Mouse (Mus musculus) lung, adult 2 months (tissue): ENCODE data around the gene Fnbp4. TPM values are rescaled to one million over a fixed set of nuclear protein-coding genes. Genes with fewer than 3 reads are reported as not detected.

Source experiments
- DNase-seq: peaks from one replicate; pipeline ENCODE4 v3.0.0; 2022
- H3K4me1 ChIP-seq: fragments of 200-500 bp; 2 replicates; pipeline ENCODE4 v1.6.1; 2011; ENCODE audit warnings: low read length; ENCODE audit not compliant: control insufficient read depth, insufficient read depth
- H3K4me3 ChIP-seq: fragments of 200-500 bp; replicated peaks from 2 replicates; pipeline ENCODE3; 2011; ENCODE audit warnings: low read depth, mild to moderate bottlenecking, control low read depth, low read length; ENCODE audit errors: extremely low read depth
- CTCF ChIP-seq: fragments of 200-500 bp; IDR thresholded peaks from 2 replicates; pipeline ENCODE4 v1.5.1; 2011; ENCODE audit warnings: mild to moderate bottlenecking, low read length, control low read depth; ENCODE audit not compliant: insufficient read depth
- POLR2A ChIP-seq: fragments of 200-500 bp; IDR thresholded peaks from 2 replicates; pipeline ENCODE4 v1.6.1; 2011; ENCODE audit warnings: low read depth, mild to moderate bottlenecking, control low read depth, low read length, borderline replicate concordance; ENCODE audit errors: extremely low read depth
- WGBS: fragments of 180-500 bp; shearing (Covaris S2); methylation state at CpG from one replicate; pipeline ENCODE4 v1.1.7; 2018; 5-methylcytosine and 5-hydroxymethylcytosine counted together
- polyA plus RNA-seq: library from polyadenylated mRNA; depleted of rRNA; stranded (reverse); fragments of >200 nt; gene quantifications from 2 replicates; pipeline ENCODE4 v1.2.3, GENCODE M21; 2012

Fnbp4 gene
- polyA plus RNA-seq, 1 experiment, result 43.3 TPM

DNA sequence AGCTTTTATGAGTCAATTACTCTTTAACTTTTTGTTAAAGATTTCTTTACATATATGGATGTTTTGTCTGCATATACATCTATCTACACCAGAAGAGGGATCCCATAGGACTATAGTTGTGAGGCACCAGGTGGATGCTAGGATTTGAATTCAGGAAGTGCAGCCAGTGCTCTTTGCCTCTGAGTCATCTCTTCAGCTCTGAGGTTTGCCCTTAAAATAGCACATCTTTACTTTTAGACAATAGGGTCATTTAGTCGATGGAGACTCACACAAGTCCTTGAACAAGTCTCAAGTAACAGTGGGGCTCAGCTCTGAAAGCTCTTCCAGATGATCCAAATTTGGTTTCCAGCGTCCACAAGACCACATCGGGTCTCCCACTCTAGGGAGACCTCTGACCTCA, 36.2 kb downstream of the Fnbp4 start:
- 31% methylated on average over 3 of the region's 3 CpGs for WGBS
- Histone ChIP-seq H3K4me1 (peaks cover 3% of the 10 kb centered on the region; the same call in 1 of the 2 replicates), H3K4me3 (no peak overlapping the region)
- DNase-seq, result no peak
- TF ChIP-seq CTCF (no peak), POLR2A (no peak)

DNA sequence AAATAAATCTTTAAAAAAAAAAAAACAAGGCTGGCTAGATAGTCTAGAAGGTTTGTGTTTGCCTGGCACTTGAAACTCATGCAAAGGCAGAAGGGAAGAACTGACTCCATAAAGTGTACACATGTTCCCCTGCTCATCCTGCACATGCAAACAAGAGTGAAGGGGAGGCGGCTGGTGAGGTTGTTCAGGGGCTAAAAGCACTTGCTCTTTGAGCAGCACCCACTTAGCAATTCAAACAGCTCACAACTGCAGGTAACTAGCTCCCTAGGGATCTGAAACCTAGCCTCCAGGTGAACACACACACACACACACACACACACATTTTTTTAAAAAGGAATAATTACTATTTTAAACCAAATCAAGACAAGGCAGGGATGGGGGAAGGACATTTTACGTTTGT, 36.8 kb downstream of the Fnbp4 start:
- no peak overlapping the region for H3K4me3 ChIP-seq
- peaks cover 3% of the 10 kb centered on the region; the same call in 1 of the 2 replicates for H3K4me1 ChIP-seq
- DNase-seq, result no peak
- TF ChIP-seq POLR2A (no peak), CTCF (no peak)
- WGBS, result 61% methylated on average over 2 of the region's 2 CpGs

DNA sequence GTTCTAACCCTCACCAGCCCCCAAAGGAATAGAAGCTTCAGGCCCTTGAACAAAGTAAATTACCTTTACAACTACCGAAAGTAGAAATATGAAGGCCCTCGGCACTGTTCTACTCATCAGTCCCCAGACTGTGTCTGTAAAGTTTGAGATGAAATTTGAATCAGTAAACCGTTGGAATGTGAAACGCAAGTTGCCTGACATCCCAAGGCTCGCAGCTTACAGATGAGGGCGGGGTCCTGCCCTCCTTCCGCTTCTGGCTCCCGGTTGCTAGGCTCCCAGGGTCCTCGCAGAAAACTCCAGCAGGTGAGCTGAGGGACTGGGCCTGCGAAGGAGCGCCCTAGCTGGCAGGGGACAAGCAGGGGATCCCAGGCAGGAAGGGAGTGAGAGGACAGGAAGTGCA, 37.3 kb downstream of the Fnbp4 start, which contains the start of gene Agbl2:
Gene Agbl2, plus strand, starts transcription at position 270 of the 400 bp plus-strand sequence.
- H3K4me1 ChIP-seq, result peaks cover 3% of the 10 kb centered on the region; the same call in 1 of the 2 replicates
- 2% methylated on average over 11 of the region's 11 CpGs for WGBS
- DNase-seq, result peak; percentile 12
- H3K4me3 ChIP-seq, result peak within 1 kb of the TSS; percentile 48
- TF ChIP-seq CTCF (no peak), POLR2A (no peak)

DNA sequence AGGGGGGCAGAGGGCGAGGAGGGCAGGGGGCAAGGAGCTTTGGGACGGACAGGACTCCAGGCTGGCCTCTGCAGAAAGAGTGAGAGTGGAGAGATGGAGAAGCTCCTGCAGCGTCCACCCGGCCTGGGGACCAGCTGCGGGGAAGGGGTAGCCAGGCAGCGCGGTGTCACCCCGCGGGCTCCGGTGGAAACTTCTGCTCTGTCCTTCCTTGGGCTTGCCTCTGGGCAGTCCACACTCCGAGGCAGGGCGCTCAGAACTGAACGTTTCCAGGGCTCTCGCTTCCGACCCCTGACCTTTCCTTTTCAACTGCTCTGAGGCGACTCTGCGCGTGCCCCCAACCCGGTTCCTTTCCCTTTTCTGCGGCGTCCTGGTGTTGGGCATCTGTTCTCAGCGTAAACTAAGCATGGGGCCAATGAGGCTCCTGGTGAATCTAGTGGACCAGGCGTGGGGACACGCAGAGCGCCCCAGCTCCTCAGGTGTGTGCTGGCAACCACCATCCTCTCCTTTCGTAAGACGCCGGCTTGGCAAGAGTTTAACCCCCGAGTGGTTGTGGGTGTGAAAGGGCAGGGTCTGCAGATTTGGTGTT, 37.8 kb downstream of the Fnbp4 start:
- 5% methylated on average over 29 of the region's 29 CpGs for WGBS
- peaks cover 3% of the 10 kb centered on the region; the same call in 1 of the 2 replicates for H3K4me1 ChIP-seq
- TF ChIP-seq CTCF (no peak), POLR2A (no peak)
- DNase-seq, result peak; percentile 20
- peak overlapping the region; percentile 48 for H3K4me3 ChIP-seq

DNA sequence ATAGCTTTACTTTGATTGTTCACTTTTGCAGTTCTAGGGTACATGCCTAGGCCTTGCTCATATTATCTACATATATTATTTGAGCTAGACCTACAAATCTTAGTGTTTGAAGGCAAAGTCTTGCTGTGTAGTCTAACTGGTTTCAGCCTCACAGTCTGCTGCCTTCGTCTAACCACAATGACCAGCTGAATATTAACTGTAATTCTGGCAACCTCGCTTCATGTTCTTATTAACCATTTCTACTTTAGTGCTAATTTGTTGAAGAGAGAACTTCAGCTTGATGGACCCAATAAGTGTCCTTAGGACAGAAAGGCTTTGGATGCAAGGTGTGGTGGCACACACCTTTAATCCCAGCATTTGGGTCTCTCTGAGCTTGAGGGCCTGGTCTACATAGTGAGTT, 43.0 kb downstream of the Fnbp4 start:
- DNase-seq, result no peak
- no peaks in the 10 kb centered on the region for H3K4me1 ChIP-seq
- 87% methylated on average over 2 of the region's 2 CpGs for WGBS

DNA sequence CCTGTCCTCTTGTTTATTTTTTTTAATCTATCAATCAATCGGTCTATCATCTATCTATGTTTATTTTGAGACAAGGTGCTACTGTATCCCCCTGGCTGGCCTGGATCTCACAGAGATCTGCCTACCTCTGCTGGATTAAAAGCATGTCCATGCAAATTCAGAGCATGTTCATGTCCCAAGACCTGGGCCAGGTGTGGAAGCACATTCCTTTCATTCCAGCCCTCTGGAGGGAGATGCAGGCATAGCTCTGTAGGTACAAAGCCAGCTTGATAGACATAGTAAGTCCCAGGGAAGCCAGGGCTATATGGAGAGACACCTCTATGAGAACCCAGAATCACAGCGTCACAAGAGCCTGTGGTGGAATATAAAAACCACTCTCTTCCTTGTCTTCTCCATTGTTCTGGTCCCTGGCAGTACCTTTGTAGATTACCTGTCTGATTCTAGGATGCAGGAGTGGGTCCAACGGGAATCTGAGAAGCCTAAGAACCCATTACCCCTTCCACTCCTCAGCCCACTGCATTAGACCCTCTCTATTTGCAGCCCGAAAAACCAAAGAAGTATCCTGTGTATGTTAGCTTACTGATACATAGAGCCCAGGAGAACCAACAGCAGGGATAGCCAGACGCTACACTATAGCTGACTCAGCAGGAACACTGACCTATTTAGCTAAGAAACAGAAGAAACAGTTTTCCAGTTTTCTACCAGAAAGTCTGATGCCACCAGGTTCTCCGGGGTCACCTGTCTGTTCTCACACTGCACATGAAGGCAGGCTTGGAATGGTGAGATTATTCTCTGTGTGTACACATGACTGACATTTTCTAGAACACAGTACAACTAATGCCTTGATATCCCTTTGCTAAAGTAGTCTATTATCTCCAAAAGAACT, 63.3 kb downstream of the Fnbp4 start:
- 72% methylated on average over 6 of the region's 6 CpGs for WGBS

More for the DNA sequence above, 43.0 kb downstream of the Fnbp4 start:
- no peak overlapping the region for H3K4me3 ChIP-seq
- TF ChIP-seq CTCF (no peak), POLR2A (no peak)

DNA sequence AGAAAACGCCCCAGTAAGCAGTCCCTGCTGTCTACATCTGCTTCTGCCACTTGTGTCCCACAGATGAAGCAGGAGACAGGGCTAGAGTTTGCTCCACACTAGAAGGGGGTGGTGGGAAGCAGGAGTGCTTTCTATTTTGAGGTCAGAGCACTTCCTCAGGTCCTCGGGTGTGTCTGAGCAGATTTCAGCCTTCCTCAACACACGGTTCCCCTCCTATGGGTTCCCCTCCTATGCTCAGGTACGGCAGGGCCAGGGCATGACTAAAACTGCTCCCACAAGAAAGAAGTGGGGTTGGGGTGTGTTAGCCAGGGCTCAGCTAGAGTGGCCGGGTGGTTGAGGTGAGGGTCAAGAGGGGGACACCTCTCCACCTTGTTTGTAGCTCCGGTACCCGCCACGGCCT, 65.6 kb downstream of the Fnbp4 start:
- 71% methylated on average over 8 of the region's 8 CpGs for WGBS
- TF ChIP-seq POLR2A (no peak), CTCF (no peak)
- Histone ChIP-seq H3K4me1 (no peaks in the 10 kb centered on the region), H3K4me3 (no peak overlapping the region)
- DNase-seq, result no peak

More for the DNA sequence above, 63.3 kb downstream of the Fnbp4 start:
- no peak overlapping the region for H3K4me3 ChIP-seq
- H3K4me1 ChIP-seq, result no peaks in the 10 kb centered on the region
- no peak for DNase-seq
- TF ChIP-seq CTCF (no peak), POLR2A (no peak)

DNA sequence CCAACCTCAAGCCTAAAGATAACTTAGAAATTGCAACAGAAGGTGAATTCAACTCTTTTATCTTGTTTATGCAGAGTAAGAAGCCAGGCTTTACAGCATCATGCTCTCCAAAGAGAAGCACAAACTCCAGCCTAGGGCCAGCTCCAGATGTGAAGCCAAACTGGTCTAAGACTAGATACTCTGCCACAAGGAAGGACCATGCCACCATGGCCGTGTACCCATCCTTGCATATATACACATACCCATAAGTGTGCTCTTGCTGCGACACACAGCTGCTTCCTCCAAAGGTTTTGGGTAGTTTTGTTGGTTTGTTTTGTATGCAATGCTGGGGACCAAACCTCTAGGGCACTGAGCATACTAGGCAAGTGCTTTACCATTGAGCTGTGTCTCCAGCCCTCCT, 70.1 kb downstream of the Fnbp4 start:
- TF ChIP-seq POLR2A (no peak), CTCF (no peak)
- no peak overlapping the region for H3K4me3 ChIP-seq
- 76% methylated on average over 2 of the region's 2 CpGs for WGBS
- no peaks in the 10 kb centered on the region for H3K4me1 ChIP-seq
- no peak for DNase-seq

DNA sequence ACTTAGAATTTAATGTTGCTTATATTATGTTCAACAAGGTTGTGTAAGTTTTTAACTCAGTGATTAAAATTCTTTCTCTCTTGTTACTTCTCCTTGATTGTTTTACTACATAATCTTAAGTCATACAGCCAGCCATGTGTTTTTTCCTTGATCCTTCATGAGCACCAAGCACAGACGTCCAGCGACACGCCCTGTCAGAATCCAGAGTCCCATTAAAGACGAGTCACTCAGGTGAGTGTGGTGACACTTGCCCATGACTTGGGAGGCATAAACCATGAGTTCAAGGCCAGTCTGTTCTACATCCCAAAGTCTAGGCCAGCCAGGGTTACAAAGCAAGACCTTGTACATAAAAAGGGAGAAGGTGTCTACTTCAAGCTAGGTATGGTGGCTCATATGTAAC, 71.0 kb downstream of the Fnbp4 start:
- H3K4me1 ChIP-seq, result no peaks in the 10 kb centered on the region
- DNase-seq, result no peak
- no peak overlapping the region for H3K4me3 ChIP-seq
- WGBS, result 74% methylated on average over 4 of the region's 4 CpGs
- no peak for TF ChIP-seq POLR2A
- TF ChIP-seq CTCF, result no peak
